In genomic region chr8:70181212-70181902, GRCm38 (mm10) we compare ENCODE assay signal across 16 mouse cellular contexts. TPM values are rescaled to one million over a fixed set of nuclear protein-coding genes. Genes with fewer than 3 reads are reported as not detected.
DNase-seq lines count a peak whose midpoint lies in the region; ATAC-seq and TF ChIP-seq lines count a peak whose summit lies in the region.
"Had no signal": no experiment of that assay in that cellular context is flagged by ENCODE, and none has a peak within 500 bp of the region (broad histone marks: within the 10 kb centered on the region; RNA-seq: fewer than 3 reads in every experiment).

No protein-coding gene starts in this region.

- DNase-seq in heart, embryonic 10.5 days (ENCODE audit: low spot score) = no peak
- no peak for DNase-seq in stomach, postnatal 0 days (ENCODE audit: low spot score)
- no peak for DNase-seq in cerebellum, postnatal 25 days
- DNase-seq in spleen, postnatal 14 days (ENCODE audit: low spot score in 2 of 2) = no peak
- DNase-seq: B cell, adult 2 months; cerebellum, postnatal 14 days; gastrocnemius, postnatal 14 days; lung, postnatal 14 days; retina, postnatal 1 day; spleen, adult 18-20 months had no signal

- no peaks in the 10 kb centered on the region for H3K9me3 ChIP-seq in heart, embryonic 12.5 days (replicated peaks)
- no peaks in the 10 kb centered on the region for H3K9me3 ChIP-seq in heart, embryonic 10.5 days
- H3K9me3 ChIP-seq in stomach, embryonic 14.5 days (ENCODE audit: control insufficient read depth, low read depth, low read length) = no peaks in the 10 kb centered on the region
- no peaks in the 10 kb centered on the region for H3K9me3 ChIP-seq in stomach, postnatal 0 days (ENCODE audit: control insufficient read depth, low read length)
- no peaks in the 10 kb centered on the region for H3K9me3 ChIP-seq in liver, embryonic 12.5 days (replicated peaks)
- H3K9me3 ChIP-seq in kidney, embryonic 16.5 days (ENCODE audit: low read length) = no peaks in the 10 kb centered on the region

- 69% methylated on average over 16 of the region's 16 CpGs for WGBS in heart, embryonic 12.5 days
- 70% methylated on average over 16 of the region's 16 CpGs for WGBS in heart, embryonic 10.5 days
- 69% methylated on average over 16 of the region's 16 CpGs for WGBS in stomach, embryonic 14.5 days
- WGBS in stomach, postnatal 0 days = 71% methylated on average over 16 of the region's 16 CpGs
- WGBS in liver, embryonic 12.5 days (ENCODE audit: insufficient replicate concordance) = 60% methylated on average over 16 of the region's 16 CpGs
- WGBS in kidney, embryonic 16.5 days = 59% methylated on average over 16 of the region's 16 CpGs

- H3K9ac ChIP-seq in heart, embryonic 12.5 days = peak overlapping the region; percentile 33; the same call in 1 of the 2 replicates
- H3K9ac ChIP-seq in stomach, embryonic 14.5 days (replicated peaks; ENCODE audit: low read depth, low read length) = no peak overlapping the region
- H3K9ac ChIP-seq in stomach, postnatal 0 days (ENCODE audit: low read length) = no peak overlapping the region; the same call in 1 of the 2 replicates
- peak overlapping the region; percentile 45 for H3K9ac ChIP-seq in liver, embryonic 12.5 days
- no peak overlapping the region for H3K9ac ChIP-seq in kidney, embryonic 16.5 days (replicated peaks; ENCODE audit: low read length)

- H3K27me3 ChIP-seq in heart, embryonic 12.5 days (replicated peaks) = no peaks in the 10 kb centered on the region
- no peaks in the 10 kb centered on the region; the same call in 1 of the 2 replicates for H3K27me3 ChIP-seq in heart, embryonic 10.5 days (ENCODE audit: insufficient read depth, poor library complexity, severe bottlenecking)
- no peaks in the 10 kb centered on the region for H3K27me3 ChIP-seq in stomach, embryonic 14.5 days (ENCODE audit: control insufficient read depth, insufficient read depth, low read length)
- H3K27me3 ChIP-seq in stomach, postnatal 0 days (ENCODE audit: control insufficient read depth, insufficient read depth, low read length) = no peaks in the 10 kb centered on the region
- no peaks in the 10 kb centered on the region for H3K27me3 ChIP-seq in liver, embryonic 12.5 days (replicated peaks)
- H3K27me3 ChIP-seq in kidney, embryonic 16.5 days (ENCODE audit: insufficient read depth, low read length) = no peaks in the 10 kb centered on the region

- no peak overlapping the region for H3K27ac ChIP-seq in heart, embryonic 12.5 days (ENCODE audit: poor library complexity, severe bottlenecking)
- H3K27ac ChIP-seq in heart, embryonic 10.5 days = no peak overlapping the region
- no peak overlapping the region for H3K27ac ChIP-seq in stomach, embryonic 14.5 days (ENCODE audit: low read length)
- no peak overlapping the region for H3K27ac ChIP-seq in stomach, postnatal 0 days (replicated peaks)
- H3K27ac ChIP-seq in liver, embryonic 12.5 days = peak overlapping the region; percentile 78
- H3K27ac ChIP-seq in kidney, embryonic 16.5 days (ENCODE audit: low read length) = no peak overlapping the region
- H3K27ac ChIP-seq: layer of hippocampus, adult 2 months had no signal

- no peak for TF ChIP-seq EP300 in stomach, postnatal 0 days (optimal IDR thresholded peaks at IDR 0.05)

- TF ChIP-seq CTCF in stomach, postnatal 0 days (IDR thresholded peaks at IDR 0.05; ENCODE audit: low read depth) = no peak

- no peak overlapping the region for H3K4me3 ChIP-seq in heart, embryonic 12.5 days
- H3K4me3 ChIP-seq in heart, embryonic 10.5 days = no peak overlapping the region
- H3K4me3 ChIP-seq in stomach, embryonic 14.5 days (ENCODE audit: low read depth, low read length) = no peak overlapping the region
- H3K4me3 ChIP-seq in stomach, postnatal 0 days (ENCODE audit: low read depth, low read length) = no peak overlapping the region
- no peak overlapping the region for H3K4me3 ChIP-seq in liver, embryonic 12.5 days
- no peak overlapping the region for H3K4me3 ChIP-seq in kidney, embryonic 16.5 days (ENCODE audit: low read length)
- H3K4me3 ChIP-seq: layer of hippocampus, adult 2 months had no signal

- no peak; the same call in 1 of the 2 replicates for ATAC-seq in heart, embryonic 12.5 days (ENCODE audit: insufficient number of reproducible peaks, low FRiP score)
- 0 out of 2 replicates have a peak, but pooled peaks have one; percentile 19 for ATAC-seq in stomach, embryonic 14.5 days (ENCODE audit: insufficient number of reproducible peaks, insufficient read depth, low FRiP score, low read depth)
- no peak for ATAC-seq in stomach, postnatal 0 days (ENCODE audit: low FRiP score, low TSS enrichment)
- peak; percentile 92 for ATAC-seq in liver, embryonic 12.5 days
- ATAC-seq in kidney, embryonic 16.5 days (ENCODE audit: low FRiP score, low TSS enrichment) = no peak
- ATAC-seq: inflammation-experienced regulatory T-cells, adult 6 months had no signal

- H3K4me2 ChIP-seq in heart, embryonic 12.5 days = no peak overlapping the region
- H3K4me2 ChIP-seq in stomach, embryonic 14.5 days (replicated peaks; ENCODE audit: low read depth, low read length) = no peak overlapping the region
- no peak overlapping the region for H3K4me2 ChIP-seq in stomach, postnatal 0 days (replicated peaks; ENCODE audit: low read depth)
- peak overlapping the region; percentile 47 for H3K4me2 ChIP-seq in liver, embryonic 12.5 days
- no peak overlapping the region for H3K4me2 ChIP-seq in kidney, embryonic 16.5 days (replicated peaks; ENCODE audit: low read depth, low read length)

- peaks cover 67% of the 10 kb centered on the region for H3K36me3 ChIP-seq in heart, embryonic 12.5 days
- H3K36me3 ChIP-seq in heart, embryonic 10.5 days = peaks cover 60% of the 10 kb centered on the region
- peaks cover 27% of the 10 kb centered on the region for H3K36me3 ChIP-seq in stomach, embryonic 14.5 days (ENCODE audit: control insufficient read depth, insufficient read depth, low read length)
- peaks cover 10% of the 10 kb centered on the region for H3K36me3 ChIP-seq in stomach, postnatal 0 days (ENCODE audit: control insufficient read depth, insufficient read depth, low read length)
- peaks cover 64% of the 10 kb centered on the region for H3K36me3 ChIP-seq in liver, embryonic 12.5 days
- peaks cover 19% of the 10 kb centered on the region; the same call in 1 of the 2 replicates for H3K36me3 ChIP-seq in kidney, embryonic 16.5 days (ENCODE audit: insufficient read depth, low read length)

- H3K4me1 ChIP-seq in heart, embryonic 12.5 days (replicated peaks) = 0 out of 2 replicates have a peak, but pooled peaks cover 3% of the 10 kb centered on the region
- peaks cover 19% of the 10 kb centered on the region for H3K4me1 ChIP-seq in heart, embryonic 10.5 days
- no peaks in the 10 kb centered on the region for H3K4me1 ChIP-seq in stomach, embryonic 14.5 days (ENCODE audit: control insufficient read depth, insufficient read depth, low read length)
- no peaks in the 10 kb centered on the region for H3K4me1 ChIP-seq in stomach, postnatal 0 days (replicated peaks; ENCODE audit: control insufficient read depth, insufficient read depth)
- peaks cover 40% of the 10 kb centered on the region for H3K4me1 ChIP-seq in liver, embryonic 12.5 days
- H3K4me1 ChIP-seq in kidney, embryonic 16.5 days (ENCODE audit: insufficient read depth, low read length) = no peaks in the 10 kb centered on the region

RNA-seq across cellular contexts. Expression of gene Tmem161a, which starts 9.2 kb away (rescaled TPM):
- polyA plus RNA-seq in heart, embryonic 12.5 days (2016; fragmentation: Nextera tagmentation; extraction: Ambion mirVana) = 98.0 and 100 TPM in 2 replicates
- 93.9 and 123 TPM in 2 replicates for polyA plus RNA-seq in heart, embryonic 10.5 days (2016; fragmentation: Nextera tagmentation; extraction: Ambion mirVana)
- 45.3 and 49.4 TPM in 2 replicates for polyA plus RNA-seq in stomach, embryonic 14.5 days (2014; fragmentation: Nextera tagmentation; extraction: Ambion mirVana)
- polyA plus RNA-seq in stomach, postnatal 0 days (2015; fragmentation: Nextera tagmentation; extraction: Ambion mirVana) = 38.2 and 40.8 TPM in 2 replicates
- polyA plus RNA-seq in liver, embryonic 12.5 days (2016; fragmentation: Nextera tagmentation; extraction: Ambion mirVana) = 37.7 and 39.4 TPM in 2 replicates
- polyA plus RNA-seq in kidney, embryonic 16.5 days (2015; fragmentation: Nextera tagmentation; extraction: Ambion mirVana) = 81.7 and 87.8 TPM in 2 replicates

RNA-seq across cellular contexts. Expression of gene Slc25a42, which starts 30.7 kb away (rescaled TPM):
- polyA plus RNA-seq in heart, embryonic 12.5 days (2016; fragmentation: Nextera tagmentation; extraction: Ambion mirVana) = 8.5 and 9.7 TPM in 2 replicates
- 5.8 and 9.5 TPM in 2 replicates for polyA plus RNA-seq in heart, embryonic 10.5 days (2016; fragmentation: Nextera tagmentation; extraction: Ambion mirVana)
- 3.9 and 4.2 TPM in 2 replicates for polyA plus RNA-seq in stomach, embryonic 14.5 days (2014; fragmentation: Nextera tagmentation; extraction: Ambion mirVana)
- polyA plus RNA-seq in stomach, postnatal 0 days (2015; fragmentation: Nextera tagmentation; extraction: Ambion mirVana) = 3.1 and 4.5 TPM in 2 replicates
- polyA plus RNA-seq in liver, embryonic 12.5 days (2016; fragmentation: Nextera tagmentation; extraction: Ambion mirVana) = 6.6 and 8.5 TPM in 2 replicates
- 5.0 and 6.4 TPM in 2 replicates for polyA plus RNA-seq in kidney, embryonic 16.5 days (2015; fragmentation: Nextera tagmentation; extraction: Ambion mirVana)

RNA-seq across cellular contexts. Expression of gene Mef2b, which starts 41.8 kb away (rescaled TPM):
- polyA plus RNA-seq in heart, embryonic 12.5 days (2016; fragmentation: Nextera tagmentation; extraction: Ambion mirVana) = not detected in 2 replicates
- polyA plus RNA-seq in heart, embryonic 10.5 days (2016; fragmentation: Nextera tagmentation; extraction: Ambion mirVana) = 0.23 and 0.53 TPM in 2 replicates
- polyA plus RNA-seq in stomach, embryonic 14.5 days (2014; fragmentation: Nextera tagmentation; extraction: Ambion mirVana) = 0.32 TPM in 1 of 2 replicates, not detected in the other
- 0.10 TPM in 1 of 2 replicates, not detected in the other for polyA plus RNA-seq in stomach, postnatal 0 days (2015; fragmentation: Nextera tagmentation; extraction: Ambion mirVana)
- 0.23 and 0.36 TPM in 2 replicates for polyA plus RNA-seq in liver, embryonic 12.5 days (2016; fragmentation: Nextera tagmentation; extraction: Ambion mirVana)
- polyA plus RNA-seq in kidney, embryonic 16.5 days (2015; fragmentation: Nextera tagmentation; extraction: Ambion mirVana) = 0.24 and 0.49 TPM in 2 replicates

RNA-seq across cellular contexts. Expression of gene Borcs8, which starts 42.1 kb away (rescaled TPM):
- 30.3 and 38.1 TPM in 2 replicates for polyA plus RNA-seq in heart, embryonic 12.5 days (2016; fragmentation: Nextera tagmentation; extraction: Ambion mirVana)
- 39.6 and 43.9 TPM in 2 replicates for polyA plus RNA-seq in heart, embryonic 10.5 days (2016; fragmentation: Nextera tagmentation; extraction: Ambion mirVana)
- 45.9 and 57.4 TPM in 2 replicates for polyA plus RNA-seq in stomach, embryonic 14.5 days (2014; fragmentation: Nextera tagmentation; extraction: Ambion mirVana)
- 30.1 and 30.5 TPM in 2 replicates for polyA plus RNA-seq in stomach, postnatal 0 days (2015; fragmentation: Nextera tagmentation; extraction: Ambion mirVana)
- 25.1 and 28.8 TPM in 2 replicates for polyA plus RNA-seq in liver, embryonic 12.5 days (2016; fragmentation: Nextera tagmentation; extraction: Ambion mirVana)
- 58.3 and 58.6 TPM in 2 replicates for polyA plus RNA-seq in kidney, embryonic 16.5 days (2015; fragmentation: Nextera tagmentation; extraction: Ambion mirVana)

RNA-seq across cellular contexts. Expression of gene Rfxank, which starts 42.4 kb away (rescaled TPM):
- 17.7 and 18.7 TPM in 2 replicates for polyA plus RNA-seq in heart, embryonic 12.5 days (2016; fragmentation: Nextera tagmentation; extraction: Ambion mirVana)
- polyA plus RNA-seq in heart, embryonic 10.5 days (2016; fragmentation: Nextera tagmentation; extraction: Ambion mirVana) = 16.5 and 18.3 TPM in 2 replicates
- 12.1 and 20.0 TPM in 2 replicates for polyA plus RNA-seq in stomach, embryonic 14.5 days (2014; fragmentation: Nextera tagmentation; extraction: Ambion mirVana)
- 8.9 and 9.8 TPM in 2 replicates for polyA plus RNA-seq in stomach, postnatal 0 days (2015; fragmentation: Nextera tagmentation; extraction: Ambion mirVana)
- polyA plus RNA-seq in liver, embryonic 12.5 days (2016; fragmentation: Nextera tagmentation; extraction: Ambion mirVana) = 9.6 and 9.8 TPM in 2 replicates
- polyA plus RNA-seq in kidney, embryonic 16.5 days (2015; fragmentation: Nextera tagmentation; extraction: Ambion mirVana) = 20.4 and 21.7 TPM in 2 replicates

Comparison
In these comparisons a context has a peak if more than half of its experiments do, and no peak if none do; other contexts are left out.
1. ATAC-seq: peak in stomach, embryonic 14.5 days (single experiment) and liver, embryonic 12.5 days (single experiment); none in heart, embryonic 12.5 days (single experiment), stomach, postnatal 0 days (single experiment) and kidney, embryonic 16.5 days (single experiment).
2. H3K9ac ChIP-seq: peak in heart, embryonic 12.5 days (single experiment) and liver, embryonic 12.5 days (single experiment); none in stomach, embryonic 14.5 days (single experiment), stomach, postnatal 0 days (single experiment) and kidney, embryonic 16.5 days (single experiment).